Mouse (Mus musculus): Measurements from ENCODE around the gene Ceacam14. TPM values are rescaled to one million over a fixed set of nuclear protein-coding genes. Genes with fewer than 3 reads are reported as not detected.

The Ceacam14 gene
- polyA plus RNA-seq (2011; ENCODE audit: insufficient read length, low read depth, missing spikeins), result not detected in 2 replicates

DNA sequence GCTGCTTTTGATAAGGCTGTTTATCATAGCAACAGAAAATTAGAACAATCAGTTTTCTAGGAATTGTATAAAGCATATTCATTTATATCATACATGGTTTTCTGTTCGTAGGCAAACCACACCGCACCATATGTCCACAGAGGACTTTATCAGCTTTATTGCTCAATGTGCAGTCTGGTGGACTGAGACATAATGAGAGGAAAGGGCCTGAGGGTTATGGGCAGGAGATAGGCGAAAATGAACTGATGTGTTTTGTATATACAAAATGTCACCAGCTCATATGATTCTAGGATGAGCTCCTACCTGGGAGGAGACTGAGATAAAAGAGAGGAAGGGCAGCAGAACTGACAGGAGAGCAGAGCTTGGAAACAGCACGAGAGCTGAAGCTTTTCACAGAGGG lies at the start of gene Ceacam14:
Gene Ceacam14, plus strand, starts transcription at position 301 of the 400 bp plus-strand sequence.
- Histone ChIP-seq H3K4me1 (ENCODE audit: control insufficient read depth, insufficient read depth, low read length) (no peaks in the 10 kb centered on the region), H3K4me3 (ENCODE audit: insufficient read depth, low read length) (no peak within 1 kb of the TSS), H3K27ac (ENCODE audit: insufficient read depth, low read length) (no peak within 1 kb of the TSS)
- TF ChIP-seq CTCF (IDR thresholded peaks at IDR 0.05; ENCODE audit: borderline replicate concordance, insufficient read depth, low read length), result no peak
- TF ChIP-seq POLR2A (IDR thresholded peaks at IDR 0.05; ENCODE audit: low read depth, low read length), result no peak

Other genes with a start within 250 kb of the Ceacam14 start
- gene Ceacam5, start 99.4 kb upstream of the Ceacam14 start, polyA plus RNA-seq (2011; ENCODE audit: insufficient read length, low read depth, missing spikeins), result not detected in 2 replicates
- gene Gm5155, start 59.1 kb downstream of the Ceacam14 start, polyA plus RNA-seq (2011; ENCODE audit: insufficient read length, low read depth, missing spikeins), result not detected in 2 replicates
- not detected in 2 replicates for gene Ceacam11, start 159.5 kb downstream of the Ceacam14 start, polyA plus RNA-seq (2011; ENCODE audit: insufficient read length, low read depth, missing spikeins)
- gene Ceacam13, start 197.3 kb downstream of the Ceacam14 start, polyA plus RNA-seq (2011; ENCODE audit: insufficient read length, low read depth, missing spikeins), result not detected in 2 replicates